Mouse (Mus musculus) liver, embryonic 15.5 days (tissue): ENCODE results near the gene Hist1h3d. TPM values are rescaled to one million over a fixed set of nuclear protein-coding genes. Genes with fewer than 3 reads are reported as not detected.
"Not testable (repeated sequence)": the region's sequence is repeated elsewhere in the genome, so short reads cannot be mapped to it uniquely, and the experiment has no call there.

Experiments
- ATAC-seq: fragments of 200-750 bp; cut with Nextera tagmentation; 2 replicates; pipeline ENCODE4 v1.8.0; 2017; ENCODE audit warnings: moderate number of reproducible peaks, mild to moderate bottlenecking, moderate library complexity; ENCODE audit not compliant: insufficient read depth
- H3K27ac ChIP-seq: fragments of 300-500 bp; sonication (generic); replicated peaks from 2 replicates; pipeline ENCODE4 v1.5.1; 2015; ENCODE audit warnings: mild to moderate bottlenecking, inconsistent platforms
- H3K27me3 ChIP-seq: fragments of 300-500 bp; sonication (generic); 2 replicates; pipeline ENCODE4 v1.6.1; 2015; ENCODE audit warnings: mild to moderate bottlenecking, inconsistent platforms
- H3K36me3 ChIP-seq: fragments of 300-500 bp; sonication (generic); replicated peaks from 2 replicates; pipeline ENCODE4 v1.6.1; 2015; ENCODE audit warnings: moderate library complexity, mild to moderate bottlenecking, inconsistent platforms
- H3K4me1 ChIP-seq: fragments of 300-500 bp; sonication (generic); replicated peaks from 2 replicates; pipeline ENCODE4 v1.6.1; 2015; ENCODE audit warnings: inconsistent platforms
- H3K4me2 ChIP-seq: fragments of 300-500 bp; sonication (generic); 2 replicates; pipeline ENCODE4 v1.6.1; 2015; ENCODE audit warnings: moderate library complexity, mild to moderate bottlenecking, inconsistent platforms
- H3K4me3 ChIP-seq: fragments of 300-500 bp; sonication (generic); replicated peaks from 2 replicates; pipeline ENCODE4 v1.5.1; 2015; ENCODE audit warnings: mild to moderate bottlenecking, inconsistent platforms
- H3K9ac ChIP-seq: fragments of 300-500 bp; sonication (generic); 2 replicates; pipeline ENCODE4 v1.6.1; 2015; ENCODE audit warnings: moderate library complexity, mild to moderate bottlenecking, inconsistent platforms
- H3K9me3 ChIP-seq: fragments of 300-500 bp; sonication (generic); replicated peaks from 2 replicates; pipeline ENCODE4 v1.6.1; 2016; ENCODE audit warnings: inconsistent platforms
- WGBS: fragments of 180-500 bp; shearing (Covaris S2); methylation state at CpG from one replicate; pipeline ENCODE4 v1.1.7; 2015; ENCODE audit warnings: mixed read lengths; ENCODE audit not compliant: insufficient replicate concordance; 5-methylcytosine and 5-hydroxymethylcytosine counted together
- polyA plus RNA-seq: library from polyadenylated mRNA; unstranded; fragments of >200 nt; fragmentation: Nextera tagmentation; extraction: Ambion mirVana; gene quantifications from 2 replicates; pipeline ENCODE4 v1.2.1, GENCODE M21; 2015

Gene Hist1h3d
- polyA plus RNA-seq, 1 experiment from 2014 or later = 6.0 TPM

DNA sequence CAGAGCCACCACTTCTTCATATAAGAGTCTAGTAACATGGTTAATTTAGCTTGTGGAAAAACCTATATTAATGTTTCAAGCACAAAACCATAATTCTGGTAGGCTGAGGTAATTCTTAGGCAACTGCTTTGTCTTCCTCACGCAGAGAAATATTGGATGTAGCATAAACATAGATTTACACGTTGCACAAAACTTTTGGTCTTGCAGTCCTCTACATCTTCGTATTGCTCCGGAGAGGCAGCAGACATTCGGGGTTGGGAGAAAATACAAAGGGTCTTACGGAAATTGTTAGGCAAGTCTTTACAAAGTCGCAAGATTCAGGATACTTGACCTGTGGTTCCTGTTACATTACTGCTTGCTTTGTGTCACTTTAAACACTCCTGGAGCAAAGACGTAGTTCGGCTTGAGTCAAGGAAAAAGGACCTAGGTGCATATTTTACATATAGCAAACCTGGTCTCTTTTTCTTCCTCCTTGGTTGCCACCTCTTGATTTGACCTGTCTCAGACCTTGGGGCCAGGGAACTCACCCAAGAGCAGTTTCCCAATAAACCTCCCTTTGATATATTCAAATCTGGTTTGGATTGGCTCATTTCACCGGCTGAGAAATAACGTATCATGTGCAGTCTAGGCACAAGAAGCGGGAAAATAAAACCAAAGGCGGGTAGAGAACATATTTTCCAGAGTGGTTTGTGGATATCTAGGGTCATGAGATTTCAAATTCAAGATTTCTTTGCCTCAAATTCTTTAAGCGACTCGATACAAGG is 41.0 kb upstream of the Hist1h3d start:
- Histone ChIP-seq H3K36me3 (no peaks in the 10 kb centered on the region), H3K4me3 (peak overlapping the region; percentile 66), H3K4me1 (peaks cover 47% of the 10 kb centered on the region), H3K27ac (peak overlapping the region; percentile 98), H3K9me3 (no peaks in the 10 kb centered on the region), H3K4me2 (peak overlapping the region; percentile 78), H3K9ac (peak overlapping the region; percentile 75), H3K27me3 (no peaks in the 10 kb centered on the region)
- under 1% methylated on average over 15 of the region's 15 CpGs for WGBS
- peak; percentile 21 for ATAC-seq

DNA sequence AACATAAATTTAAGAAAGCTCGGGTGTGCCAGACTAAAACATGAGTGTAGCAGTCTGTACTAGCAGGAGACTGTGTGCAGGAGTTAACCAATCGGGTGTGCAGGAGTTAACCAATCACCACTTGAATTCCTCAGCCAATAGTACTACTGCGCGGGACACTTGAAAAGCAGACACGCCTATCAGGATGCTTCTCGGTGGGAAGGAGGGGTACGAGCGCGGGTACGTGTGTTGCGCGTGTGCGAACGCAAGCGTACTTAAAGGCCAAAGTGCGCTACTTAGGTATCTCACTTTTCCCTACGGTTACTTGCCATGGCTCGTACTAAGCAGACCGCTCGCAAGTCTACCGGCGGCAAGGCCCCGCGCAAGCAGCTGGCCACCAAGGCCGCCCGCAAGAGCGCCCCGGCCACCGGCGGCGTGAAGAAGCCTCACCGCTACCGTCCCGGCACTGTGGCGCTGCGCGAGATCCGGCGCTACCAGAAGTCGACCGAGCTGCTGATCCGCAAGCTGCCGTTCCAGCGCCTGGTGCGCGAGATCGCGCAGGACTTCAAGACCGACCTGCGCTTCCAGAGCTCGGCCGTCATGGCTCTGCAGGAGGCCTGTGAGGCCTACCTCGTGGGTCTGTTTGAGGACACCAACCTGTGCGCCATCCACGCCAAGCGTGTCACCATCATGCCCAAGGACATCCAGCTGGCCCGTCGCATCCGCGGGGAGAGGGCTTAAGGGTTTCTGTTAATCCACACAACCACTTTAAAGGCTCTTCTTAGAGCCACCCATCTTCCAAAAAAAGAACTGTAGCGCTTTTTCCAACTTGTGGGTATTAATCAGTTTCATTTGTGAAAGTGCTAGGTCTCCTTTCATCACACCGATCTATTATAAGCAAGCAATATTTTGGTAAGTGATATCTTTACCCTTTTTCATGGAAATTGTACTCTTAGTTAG is 40.2 kb upstream of the Hist1h3d start, which contains the start of gene Hist1h3g:
TSS of gene Hist1h3g (plus strand) at position 286 of the 939 bp plus-strand sequence.
- peak within 1 kb of the TSS; percentile 98 for H3K27ac ChIP-seq
- H3K27me3 ChIP-seq, H3K36me3 ChIP-seq, H3K9me3 ChIP-seq: not testable (repeated sequence)
- H3K4me2 ChIP-seq = peak within 1 kb of the TSS; percentile 78
- H3K4me3 ChIP-seq = peak within 1 kb of the TSS; percentile 66
- H3K4me1 ChIP-seq = peaks cover 50% of the 10 kb centered on the region
- peak; percentile 84 for ATAC-seq
- WGBS = under 1% methylated on average over 54 of the region's 62 CpGs
- H3K9ac ChIP-seq = peak within 1 kb of the TSS; percentile 75

DNA sequence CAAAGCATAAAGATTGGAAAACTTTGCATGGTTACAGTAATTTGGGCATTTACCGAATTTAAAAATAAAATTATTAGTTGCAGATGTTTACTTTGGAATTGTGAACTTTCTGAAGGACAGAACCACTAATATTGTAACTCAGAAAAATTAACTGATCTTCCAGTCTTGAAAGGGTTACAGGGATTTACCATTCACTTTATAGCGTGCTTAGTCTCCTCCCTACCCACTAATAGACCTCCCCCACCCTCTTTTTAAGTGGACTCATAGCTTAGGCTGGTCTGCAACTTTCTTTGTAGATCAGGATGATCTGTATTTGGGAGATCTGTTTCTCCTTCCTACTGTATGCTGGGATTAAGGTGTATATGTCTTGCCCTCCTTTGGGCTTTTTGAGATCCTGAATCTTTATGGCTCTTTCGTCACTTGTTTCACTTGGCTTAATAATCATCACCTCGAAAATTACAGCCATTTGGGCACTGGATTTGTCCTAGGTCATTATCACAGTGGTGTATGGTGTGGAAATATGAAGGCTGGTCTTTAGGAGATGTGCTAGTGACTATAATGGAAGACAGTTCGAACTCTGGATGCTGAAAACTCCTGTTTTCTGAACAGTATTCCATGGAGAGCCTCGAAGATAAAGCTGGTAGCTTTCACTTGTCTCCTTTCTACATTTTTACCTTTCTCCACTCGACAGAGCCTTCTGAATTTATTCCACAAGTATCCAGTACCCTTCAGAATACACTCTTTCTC is 39.3 kb upstream of the Hist1h3d start:
- WGBS = 12% methylated on average over 7 of the region's 7 CpGs
- H3K36me3 ChIP-seq = no peaks in the 10 kb centered on the region
- peaks cover 55% of the 10 kb centered on the region for H3K4me1 ChIP-seq
- no peaks in the 10 kb centered on the region for H3K27me3 ChIP-seq
- no peaks in the 10 kb centered on the region for H3K9me3 ChIP-seq
- no peak for ATAC-seq
- H3K4me2 ChIP-seq = peak overlapping the region; percentile 78
- H3K27ac ChIP-seq = peak overlapping the region; percentile 98
- peak overlapping the region; percentile 66 for H3K4me3 ChIP-seq
- peak overlapping the region; percentile 73 for H3K9ac ChIP-seq

DNA sequence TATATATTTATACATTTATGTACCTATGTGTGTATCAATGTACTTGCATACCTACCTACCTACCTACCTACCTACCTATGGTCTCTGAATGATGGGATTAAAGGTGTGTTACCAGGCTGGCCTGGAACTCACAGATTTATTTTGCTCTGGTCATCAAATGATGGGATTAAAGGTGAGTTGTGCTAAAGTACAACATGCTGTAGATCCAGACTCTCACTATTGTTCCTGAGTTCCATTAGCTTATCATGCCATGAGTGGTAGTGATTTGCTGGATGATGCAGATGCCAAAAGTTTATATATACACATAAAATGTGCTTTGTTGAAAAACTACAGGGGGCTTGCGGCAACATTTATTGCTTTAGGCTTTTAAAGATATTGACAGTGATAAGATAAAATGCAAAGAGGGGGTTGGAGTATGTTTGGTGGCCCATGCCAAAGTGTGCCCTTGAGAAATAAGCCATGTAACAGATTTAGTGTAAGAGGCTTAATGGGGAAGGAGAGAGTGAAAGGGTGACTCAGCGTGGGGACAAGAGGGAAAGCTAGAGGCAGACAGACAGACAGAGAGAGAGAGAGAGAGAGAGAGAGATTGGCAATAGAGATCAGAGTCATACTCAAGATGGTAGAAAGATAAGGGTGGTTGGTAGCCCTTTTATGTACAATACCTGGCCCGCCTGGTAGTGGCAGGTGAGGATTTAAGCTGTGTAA is 38.4 kb upstream of the Hist1h3d start:
- H3K9me3 ChIP-seq = no peaks in the 10 kb centered on the region
- peak overlapping the region; percentile 66 for H3K4me3 ChIP-seq
- H3K4me2 ChIP-seq = peak overlapping the region; percentile 78
- no peaks in the 10 kb centered on the region for H3K27me3 ChIP-seq
- H3K36me3 ChIP-seq = no peaks in the 10 kb centered on the region
- WGBS = 57% methylated on average over 3 of the region's 3 CpGs
- H3K9ac ChIP-seq = peak overlapping the region; percentile 73
- no peak for ATAC-seq
- H3K27ac ChIP-seq = peak overlapping the region; percentile 98
- peaks cover 58% of the 10 kb centered on the region for H3K4me1 ChIP-seq

DNA sequence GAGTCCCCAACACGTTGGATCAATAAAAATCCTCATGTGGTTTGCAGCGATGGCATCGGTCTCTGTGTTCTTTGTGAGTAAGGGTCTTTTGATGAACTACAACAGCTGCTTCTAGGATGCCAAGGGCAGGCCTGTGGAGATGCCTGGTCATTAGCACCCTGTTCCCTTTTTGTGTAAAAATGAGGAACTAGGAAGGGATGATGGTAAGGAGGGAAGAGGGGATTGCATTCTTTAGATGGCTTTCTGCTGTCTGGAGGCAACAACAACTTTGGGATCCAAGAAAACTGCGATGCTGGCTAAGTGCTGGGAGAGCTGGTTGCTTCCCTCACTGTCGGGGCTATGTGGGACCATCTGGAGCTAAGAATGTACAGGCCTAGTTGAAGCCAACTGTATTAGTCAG is 37.3 kb upstream of the Hist1h3d start:
- Histone ChIP-seq H3K9ac (peak overlapping the region; percentile 73; the same call in 1 of the 2 replicates), H3K4me2 (peak overlapping the region; percentile 78), H3K4me3 (0 out of 2 replicates have a peak overlapping the region, but pooled peaks have one; percentile 66), H3K9me3 (no peaks in the 10 kb centered on the region), H3K27ac (peak overlapping the region; percentile 98), H3K36me3 (no peaks in the 10 kb centered on the region), H3K27me3 (no peaks in the 10 kb centered on the region), H3K4me1 (peaks cover 47% of the 10 kb centered on the region)
- 72% methylated on average over 5 of the region's 5 CpGs for WGBS
- ATAC-seq = no peak

DNA sequence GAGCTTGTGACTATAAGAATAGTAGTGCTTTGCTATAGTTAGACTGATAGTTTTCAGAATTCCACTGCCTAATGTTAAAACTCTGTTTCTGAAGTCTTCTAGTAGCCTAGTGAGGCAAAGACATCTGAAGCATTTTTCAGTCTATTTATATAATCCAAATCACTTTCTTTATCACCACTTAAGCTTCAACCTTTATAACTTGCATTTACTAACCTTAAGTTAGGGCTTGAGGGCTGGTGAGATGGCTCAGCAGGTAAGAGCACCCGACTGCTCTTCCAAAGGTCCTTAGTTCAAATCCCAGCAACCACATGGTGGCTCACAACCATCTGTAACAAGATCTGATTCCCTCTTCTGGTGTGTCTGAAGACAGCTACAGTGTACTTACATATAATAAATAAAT is 35.7 kb upstream of the Hist1h3d start:
- not testable (repeated sequence) for ATAC-seq, H3K9ac ChIP-seq

DNA sequence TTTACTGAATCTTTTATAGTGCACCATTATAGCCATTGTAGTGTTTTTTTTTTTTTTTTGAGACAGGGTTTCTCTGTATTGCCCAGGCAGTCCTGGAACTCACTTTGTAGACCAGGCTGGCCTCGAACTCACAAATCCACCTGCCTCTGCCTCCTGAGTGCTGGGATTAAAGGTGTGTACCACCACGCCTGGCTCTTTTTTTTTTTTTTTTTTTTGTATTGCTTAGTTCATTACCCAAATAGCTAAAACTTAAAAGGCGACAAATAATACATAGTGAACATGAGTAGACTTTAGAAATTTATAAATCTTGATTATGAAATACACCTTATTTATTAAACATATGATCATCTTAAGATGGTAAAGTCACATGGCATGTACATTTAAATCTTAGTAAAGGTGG is 34.1 kb upstream of the Hist1h3d start:
- H3K4me3 ChIP-seq = peak overlapping the region; percentile 63
- peaks cover 45% of the 10 kb centered on the region for H3K4me1 ChIP-seq
- no peak for ATAC-seq
- peak overlapping the region; percentile 66 for H3K4me2 ChIP-seq
- 46% methylated on average over 3 of the region's 3 CpGs for WGBS
- H3K36me3 ChIP-seq = no peaks in the 10 kb centered on the region
- H3K9me3 ChIP-seq = no peaks in the 10 kb centered on the region
- peak overlapping the region; percentile 74 for H3K27ac ChIP-seq
- H3K27me3 ChIP-seq = no peaks in the 10 kb centered on the region
- 0 out of 2 replicates have a peak overlapping the region, but pooled peaks have one; percentile 43 for H3K9ac ChIP-seq

More for the DNA sequence above, 35.7 kb upstream of the Hist1h3d start:
- not testable (repeated sequence) for H3K4me2 ChIP-seq, H3K36me3 ChIP-seq, H3K27me3 ChIP-seq, H3K9me3 ChIP-seq, H3K4me3 ChIP-seq
- WGBS = 66% methylated on average over 1 of the region's 1 CpGs
- peak overlapping the region; percentile 98; the same call in 1 of the 2 replicates for H3K27ac ChIP-seq
- H3K4me1 ChIP-seq = peaks cover 40% of the 10 kb centered on the region

DNA sequence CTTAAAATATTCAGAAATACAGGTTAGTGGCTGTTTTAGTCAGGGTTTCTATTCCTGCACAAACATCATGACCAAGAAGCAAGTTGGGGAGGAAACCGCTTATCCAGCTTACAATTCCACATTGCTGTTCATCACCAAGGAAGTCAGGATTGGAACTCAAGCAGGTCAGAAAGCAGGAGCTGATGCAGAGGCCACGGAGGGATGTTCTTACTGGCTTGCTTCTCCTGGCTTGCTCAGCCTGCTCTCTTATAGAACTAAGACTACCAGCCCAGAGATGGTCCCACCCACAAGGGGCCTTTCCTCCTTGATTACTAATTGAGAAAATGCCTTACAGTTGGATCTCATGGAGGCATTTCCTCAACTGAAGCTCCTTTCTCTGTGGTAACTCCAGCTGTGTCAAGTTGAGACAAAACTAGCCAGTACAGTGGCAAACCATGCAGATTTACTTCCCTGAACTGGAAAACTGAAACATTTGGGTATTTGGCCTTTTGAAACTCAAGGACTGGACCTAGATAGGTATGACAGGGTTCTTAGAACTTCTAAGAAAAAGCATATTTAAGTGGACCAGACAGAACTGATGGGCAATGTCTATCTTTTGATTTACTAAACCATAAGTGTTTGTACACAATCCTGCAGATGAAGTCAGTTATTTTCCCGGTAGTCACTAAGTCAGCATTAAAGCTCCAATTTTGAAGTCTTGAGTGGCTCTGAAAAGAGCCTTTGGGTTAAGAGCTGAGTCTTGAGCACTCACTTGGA is 33.2 kb upstream of the Hist1h3d start:
- H3K9me3 ChIP-seq, H3K36me3 ChIP-seq, H3K27me3 ChIP-seq, ATAC-seq: not testable (repeated sequence)
- 9% methylated on average over 3 of the region's 3 CpGs for WGBS
- peak overlapping the region; percentile 63 for H3K4me3 ChIP-seq
- H3K4me2 ChIP-seq = peak overlapping the region; percentile 66
- H3K27ac ChIP-seq = peak overlapping the region; percentile 97
- peak overlapping the region; percentile 75 for H3K9ac ChIP-seq
- peaks cover 42% of the 10 kb centered on the region for H3K4me1 ChIP-seq

DNA sequence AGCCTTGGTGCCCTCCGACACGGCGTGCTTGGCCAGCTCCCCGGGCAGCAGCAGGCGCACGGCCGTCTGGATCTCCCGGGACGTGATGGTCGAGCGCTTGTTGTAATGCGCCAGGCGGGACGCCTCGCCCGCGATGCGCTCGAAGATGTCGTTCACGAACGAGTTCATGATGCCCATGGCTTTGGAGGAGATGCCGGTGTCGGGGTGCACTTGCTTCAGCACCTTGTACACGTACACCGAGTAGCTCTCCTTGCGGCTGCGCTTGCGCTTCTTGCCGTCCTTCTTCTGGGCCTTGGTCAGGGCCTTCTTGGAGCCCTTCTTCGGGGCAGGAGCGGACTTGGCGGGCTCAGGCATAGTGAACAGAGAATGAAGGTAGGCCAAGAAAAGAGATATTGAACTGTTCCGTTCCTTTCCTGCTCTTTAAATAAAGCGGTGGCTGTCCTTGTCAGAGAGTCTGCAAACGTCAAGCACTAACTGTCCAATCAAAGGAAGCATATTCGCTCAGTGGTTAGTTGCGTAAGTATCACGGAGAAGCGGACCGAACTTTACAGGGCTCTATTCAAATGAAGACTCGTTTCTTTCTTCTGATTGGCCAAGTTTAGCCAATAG is 32.5 kb upstream of the Hist1h3d start, which contains the start of gene Hist1h2bh:
TSS of gene Hist1h2bh (minus strand) at position 394 of the 609 bp plus-strand sequence.
- H3K27ac ChIP-seq = peak within 1 kb of the TSS; percentile 97
- H3K4me2 ChIP-seq = peak within 1 kb of the TSS; percentile 66
- not testable (repeated sequence) for H3K27me3 ChIP-seq, H3K9me3 ChIP-seq, H3K36me3 ChIP-seq
- peak within 1 kb of the TSS; percentile 75 for H3K9ac ChIP-seq
- under 1% methylated on average over 42 of the region's 42 CpGs for WGBS
- peak within 1 kb of the TSS; percentile 63 for H3K4me3 ChIP-seq
- H3K4me1 ChIP-seq = peaks cover 35% of the 10 kb centered on the region
- peak; percentile 85 for ATAC-seq
